Mouse (Mus musculus) limb, embryonic 14.5 days (tissue): ENCODE data around the gene Ankrd65. TPM values are rescaled to one million over a fixed set of nuclear protein-coding genes. Genes with fewer than 3 reads are reported as not detected.

ENCODE experiments used
- ATAC-seq: fragments of 200-750 bp; cut with Nextera tagmentation; 2 replicates; pipeline ENCODE4 v1.8.0; 2017; ENCODE audit warnings: low read depth, moderate number of reproducible peaks, moderate TSS enrichment; ENCODE audit not compliant: low FRiP score
- DNase-seq: peaks from one replicate; pipeline ENCODE4 v3.0.0-alpha.2; 2015; ENCODE audit warnings: low spot score
- H3K27ac ChIP-seq: fragments of 300-500 bp; sonication (generic); replicated peaks from 2 replicates; pipeline ENCODE4 v1.5.1; 2014; ENCODE audit warnings: low read depth, mild to moderate bottlenecking, low read length, moderate library complexity, mixed read lengths
- H3K27me3 ChIP-seq: fragments of 300-500 bp; sonication (generic); 2 replicates; pipeline ENCODE4 v1.6.1; 2014; ENCODE audit warnings: low read length, mixed read lengths; ENCODE audit not compliant: control insufficient read depth, insufficient read depth
- H3K36me3 ChIP-seq: fragments of 300-500 bp; sonication (generic); 2 replicates; pipeline ENCODE4 v1.6.1; 2014; ENCODE audit warnings: mild to moderate bottlenecking, low read length, moderate library complexity, mixed read lengths; ENCODE audit not compliant: control insufficient read depth, insufficient read depth
- H3K4me1 ChIP-seq: fragments of 300-500 bp; sonication (generic); 2 replicates; pipeline ENCODE4 v1.6.1; 2014; ENCODE audit warnings: antibody characterized with exemption, low read length, mixed read lengths; ENCODE audit not compliant: control insufficient read depth, insufficient read depth
- H3K4me2 ChIP-seq: fragments of 300-500 bp; sonication (generic); replicated peaks from 2 replicates; pipeline ENCODE4 v1.6.1; 2014; ENCODE audit warnings: low read depth, mild to moderate bottlenecking, low read length, moderate library complexity; ENCODE audit not compliant: severe bottlenecking
- H3K4me3 ChIP-seq: fragments of 300-500 bp; sonication (generic); replicated peaks from 2 replicates; pipeline ENCODE4 v1.5.1; 2014; ENCODE audit warnings: low read length
- H3K9ac ChIP-seq: fragments of 300-500 bp; sonication (generic); 2 replicates; pipeline ENCODE4 v1.6.1; 2014; ENCODE audit warnings: mild to moderate bottlenecking, low read depth, low read length, moderate library complexity; ENCODE audit not compliant: severe bottlenecking
- H3K9me3 ChIP-seq: fragments of 300-500 bp; sonication (generic); 2 replicates; pipeline ENCODE4 v1.6.1; 2016; ENCODE audit warnings: low read length; ENCODE audit not compliant: control insufficient read depth
- POLR2A ChIP-seq: fragments of 200-500 bp; IDR thresholded peaks from 2 replicates; pipeline ENCODE4 v1.8.0; 2012; ENCODE audit warnings: inconsistent platforms, mild to moderate bottlenecking, moderate library complexity, borderline replicate concordance; ENCODE audit not compliant: insufficient read depth, insufficient read length; ENCODE audit errors: extremely low read depth
- WGBS: fragments of 180-500 bp; shearing (Covaris S2); extraction: QIAGEN DNeasy Blood & Tissue Kit; methylation state at CpG from one replicate; pipeline ENCODE4 v1.1.7; 2014; 5-methylcytosine and 5-hydroxymethylcytosine counted together
- polyA plus RNA-seq, 2 experiments: library from polyadenylated mRNA; depleted of rRNA in 1 of 2; stranded (reverse) in 1 of 2; unstranded in 1 of 2; fragments of >200 nt; fragmentation: Nextera tagmentation in 1 of 2; extraction: Ambion mirVana in 1 of 2; gene quantifications; 2 replicates each; pipeline versions ENCODE4 v1.2.1 to v1.2.3; 2012 to 2014

Ankrd65 gene
- polyA plus RNA-seq, 2 experiments: not detected

GRCm38 (mm10) chr4:155821025-155821424, 30.8 kb downstream of the Ankrd65 start:
- 84% methylated on average over 7 of the region's 7 CpGs for WGBS
- DNase-seq (peak; percentile 55), ATAC-seq (no peak)
- Histone ChIP-seq H3K36me3 (peaks cover 96% of the 10 kb centered on the region), H3K4me3 (no peak overlapping the region), H3K4me2 (no peak overlapping the region), H3K27ac (no peak overlapping the region), H3K9me3 (no peaks in the 10 kb centered on the region), H3K4me1 (no peaks in the 10 kb centered on the region), H3K9ac (no peak overlapping the region), H3K27me3 (no peaks in the 10 kb centered on the region)
- TF ChIP-seq POLR2A: no peak

GRCm38 (mm10) chr4:155823443-155823842, 33.2 kb downstream of the Ankrd65 start:
- no peak overlapping the region for H3K4me2 ChIP-seq
- H3K27ac ChIP-seq: no peak overlapping the region
- H3K9me3 ChIP-seq: no peaks in the 10 kb centered on the region
- H3K9ac ChIP-seq: no peak overlapping the region
- TF ChIP-seq POLR2A: no peak
- peaks cover 92% of the 10 kb centered on the region for H3K36me3 ChIP-seq
- DNase-seq: no peak
- no peak overlapping the region for H3K4me3 ChIP-seq
- no peak for ATAC-seq
- 98% methylated on average over 16 of the region's 16 CpGs for WGBS
- no peaks in the 10 kb centered on the region for H3K4me1 ChIP-seq
- H3K27me3 ChIP-seq: no peaks in the 10 kb centered on the region

- Histone ChIP-seq H3K27me3 (no peaks in the 10 kb centered on the region), H3K4me1 (peaks cover 15% of the 10 kb centered on the region), H3K4me2 (no peak overlapping the region), H3K9ac (no peak overlapping the region), H3K27ac (no peak overlapping the region), H3K9me3 (no peaks in the 10 kb centered on the region), H3K4me3 (no peak overlapping the region), H3K36me3 (peaks cover 37% of the 10 kb centered on the region)
- DNase-seq (no peak), ATAC-seq (no peak)
- 91% methylated on average over 4 of the region's 4 CpGs for WGBS
- no peak for TF ChIP-seq POLR2A
Measured at GRCm38 (mm10) chr4:155829866-155830265, 39.6 kb downstream of the Ankrd65 start.

- no peaks in the 10 kb centered on the region for H3K27me3 ChIP-seq
- H3K27ac ChIP-seq: no peak overlapping the region
- no peaks in the 10 kb centered on the region for H3K9me3 ChIP-seq
- WGBS: 53% methylated on average over 8 of the region's 8 CpGs
- ATAC-seq: no peak
- H3K4me2 ChIP-seq: peak overlapping the region; percentile 90
- H3K4me1 ChIP-seq: peaks cover 15% of the 10 kb centered on the region
- no peak for DNase-seq
- 0 out of 2 replicates have a peak overlapping the region, but pooled peaks have one; percentile 76 for H3K9ac ChIP-seq
- H3K36me3 ChIP-seq: peaks cover 30% of the 10 kb centered on the region
- TF ChIP-seq POLR2A: no peak
- H3K4me3 ChIP-seq: peak overlapping the region; percentile 83
Measured at GRCm38 (mm10) chr4:155830596-155830995, 40.4 kb downstream of the Ankrd65 start.

- TF ChIP-seq POLR2A: peak; percentile 43; the same call in 1 of the 2 replicates
- peak within 1 kb of the TSS; percentile 90 for H3K4me2 ChIP-seq
- H3K27ac ChIP-seq: peak within 1 kb of the TSS; percentile 75
- WGBS: 0% methylated on average over 45 of the region's 49 CpGs
- H3K9ac ChIP-seq: peak within 1 kb of the TSS; percentile 76
- peak; percentile 94 for DNase-seq
- peak within 1 kb of the TSS; percentile 83 for H3K4me3 ChIP-seq
- H3K36me3 ChIP-seq: peaks cover 26% of the 10 kb centered on the region
- peak; percentile 90 for ATAC-seq
- peaks cover 15% of the 10 kb centered on the region for H3K4me1 ChIP-seq
- H3K9me3 ChIP-seq: no peaks in the 10 kb centered on the region
- H3K27me3 ChIP-seq: no peaks in the 10 kb centered on the region
Measured at GRCm38 (mm10) chr4:155831205-155831766, 41.0 kb downstream of the Ankrd65 start, which contains the start of gene Aurkaip1. TSS of gene Aurkaip1 (plus strand) at chr4:155831272.

- H3K36me3 ChIP-seq: peaks cover 21% of the 10 kb centered on the region
- H3K4me3 ChIP-seq: peak overlapping the region; percentile 83
- no peak for DNase-seq
- peak overlapping the region; percentile 75 for H3K27ac ChIP-seq
- TF ChIP-seq POLR2A: no peak
- no peaks in the 10 kb centered on the region for H3K27me3 ChIP-seq
- ATAC-seq: no peak
- under 1% methylated on average over 25 of the region's 25 CpGs for WGBS
- H3K4me2 ChIP-seq: peak overlapping the region; percentile 90
- peaks cover 15% of the 10 kb centered on the region for H3K4me1 ChIP-seq
- H3K9me3 ChIP-seq: no peaks in the 10 kb centered on the region
- H3K9ac ChIP-seq: peak overlapping the region; percentile 76
Measured at GRCm38 (mm10) chr4:155831831-155832230, 41.6 kb downstream of the Ankrd65 start.
